Mouse (Mus musculus) gastrocnemius, postnatal 4 days (tissue): ENCODE measurements around the gene Cxcl15. TPM values are rescaled to one million over a fixed set of nuclear protein-coding genes. Genes with fewer than 3 reads are reported as not detected.
"Not testable (repeated sequence)": the region's sequence is repeated elsewhere in the genome, so short reads cannot be mapped to it uniquely, and the experiment has no call there.

ENCODE experiments used
- DNase-seq, 2 experiments: peaks; one replicate each; pipeline ENCODE4 v3.0.0; 2021 to 2022; ENCODE audit warnings: low spot score in 2 of 2, mixed read lengths in 2 of 2
- microRNA-seq: library from miRNA; unstranded; fragments of <30 nt; microRNA quantifications from one replicate; pipeline ENCODE4 v1.2.0, GENCODE M21; 2021
- total RNA-seq, 2 experiments: library from RNA; stranded (reverse); gene quantifications; 2 replicates each; pipeline ENCODE4 v1.2.3; 2021

The Cxcl15 gene
- total RNA-seq, 2 experiments from 2014 or later, result not detected

- no peak for DNase-seq
These were observed 4.8 kb upstream of the Cxcl15 start for GRCm38 (mm10) chr5:90789306-90790073.

- DNase-seq, result no peak
These were observed 4.2 kb upstream of the Cxcl15 start for GRCm38 (mm10) chr5:90790074-90790502.

- not testable (repeated sequence) for DNase-seq
These were observed 1.1 kb downstream of the Cxcl15 start for GRCm38 (mm10) chr5:90795392-90795791.

- no peak for DNase-seq
These were observed 10.2 kb downstream of the Cxcl15 start for GRCm38 (mm10) chr5:90804574-90804973.

- DNase-seq, result no peak
These were observed 11.7 kb downstream of the Cxcl15 start for GRCm38 (mm10) chr5:90806050-90806449.

GRCm38 (mm10) chr5:90807176-90807950, 13.0 kb downstream of the Cxcl15 start:
- DNase-seq, result no peak

GRCm38 (mm10) chr5:90819756-90820155, 25.4 kb downstream of the Cxcl15 start:
- DNase-seq, result no peak

GRCm38 (mm10) chr5:90832145-90832767, 37.9 kb downstream of the Cxcl15 start:
- no peak for DNase-seq

- DNase-seq, result no peak
These were observed 38.5 kb downstream of the Cxcl15 start for GRCm38 (mm10) chr5:90832768-90833388.

GRCm38 (mm10) chr5:90834436-90834835, 40.1 kb downstream of the Cxcl15 start:
- DNase-seq, result no peak

- peak in 1 of 2 experiments; percentile 54 for DNase-seq
These were observed 44.2 kb downstream of the Cxcl15 start for GRCm38 (mm10) chr5:90838582-90838981.

GRCm38 (mm10) chr5:90840902-90841869, 46.9 kb downstream of the Cxcl15 start:
- no peak for DNase-seq

- DNase-seq, result no peak
These were observed 49.6 kb downstream of the Cxcl15 start for GRCm38 (mm10) chr5:90843891-90844290.

- DNase-seq, result not testable (repeated sequence)
These were observed 55.8 kb downstream of the Cxcl15 start for GRCm38 (mm10) chr5:90850096-90850495.

GRCm38 (mm10) chr5:90851391-90851790, 57.1 kb downstream of the Cxcl15 start:
- DNase-seq, result not testable (repeated sequence)

Small RNA genes within 50 kb of the gene (microRNA-seq; reads per million reads assigned to microRNA genes)
- not detected for gene Gm24322

Other genes with a start within 250 kb of the Cxcl15 start
- under 1 TPM in 1 of 2 experiments, not detected in 1; 0.16 TPM for gene 5830473C10Rik, start 233.4 kb upstream of the Cxcl15 start, total RNA-seq
- not detected for gene Rassf6, start 153.9 kb upstream of the Cxcl15 start, total RNA-seq
- gene Cxcl5, start 35.2 kb upstream of the Cxcl15 start, total RNA-seq, result under 1 TPM in 1 of 2 experiments, not detected in 1; 0.34 TPM
- gene Ppbp, start 26.0 kb upstream of the Cxcl15 start, total RNA-seq, result 1 to 10 TPM; 1.4 to 1.5 TPM
- gene Pf4, start 22.1 kb upstream of the Cxcl15 start, total RNA-seq, result 10 to 100 TPM; 77.8 to 84.1 TPM
- not detected for gene Cxcl3, start 8.4 kb upstream of the Cxcl15 start, total RNA-seq
- under 1 TPM; 0.69 to 0.91 TPM for gene Cxcl1, start 96.7 kb downstream of the Cxcl15 start, total RNA-seq
- not detected for gene Cxcl2, start 109.3 kb downstream of the Cxcl15 start, total RNA-seq
- gene Mthfd2l, start 136.6 kb downstream of the Cxcl15 start, total RNA-seq, result 10 to 100 TPM; 22.0 to 22.2 TPM
- gene Epgn, start 232.9 kb downstream of the Cxcl15 start, total RNA-seq, result under 1 TPM; 0.56 to 0.73 TPM